ENCODE assay signal across 32 mouse cellular contexts in genomic region chr1:36119426-36119825, GRCm38 (mm10).
"Had no signal": no experiment of that assay in that cellular context is flagged by ENCODE, and none has a peak within 500 bp of the region (broad histone marks: within the 10 kb centered on the region; RNA-seq: fewer than 3 reads in every experiment).

No protein-coding gene starts in this region.

- H3K27ac ChIP-seq: heart, embryonic 13.5 days; heart, embryonic 15.5 days; hindbrain, embryonic 10.5 days; hindbrain, embryonic 12.5 days; hindbrain, embryonic 13.5 days; hindbrain, embryonic 14.5 days; hindbrain, embryonic 15.5 days; hindbrain, postnatal 0 days; intestine, embryonic 15.5 days; kidney, embryonic 15.5 days; kidney, postnatal 0 days; layer of hippocampus, adult 2 months; left cerebral cortex, adult 2 months had no signal

- DNase-seq: heart, postnatal 10 days; heart, postnatal 14 days; heart, postnatal 36 days; heart, postnatal 4 days; kidney, adult 11 months; kidney, adult 18-20 months; kidney, adult 8-10 months; kidney, adult 9 months; kidney, postnatal 10 days; kidney, postnatal 25 days; kidney, postnatal 36 days; kidney, postnatal 4 days; layer of hippocampus, adult 9-11 months; layer of hippocampus, postnatal 36 days had no signal

- H3K4me2 ChIP-seq: heart, embryonic 11.5 days; heart, embryonic 12.5 days; heart, embryonic 13.5 days; heart, embryonic 15.5 days; hindbrain, embryonic 12.5 days; hindbrain, embryonic 13.5 days; hindbrain, embryonic 14.5 days; hindbrain, embryonic 15.5 days; intestine, embryonic 15.5 days; kidney, embryonic 15.5 days had no signal

- ATAC-seq: hindbrain, postnatal 0 days; inflammation-experienced regulatory T-cells, adult 6 months; intestine, embryonic 15.5 days; intestine, embryonic 16.5 days; intestine, postnatal 0 days had no signal

- H3K9me3 ChIP-seq: heart, embryonic 13.5 days; heart, embryonic 15.5 days; hindbrain, embryonic 13.5 days; hindbrain, embryonic 15.5 days; intestine, embryonic 15.5 days; kidney, embryonic 15.5 days had no signal

- H3K27me3 ChIP-seq: heart, embryonic 12.5 days; heart, embryonic 13.5 days; heart, embryonic 15.5 days; hindbrain, embryonic 12.5 days; hindbrain, embryonic 13.5 days; hindbrain, embryonic 15.5 days; intestine, embryonic 15.5 days; kidney, embryonic 15.5 days had no signal

- H3K4me3 ChIP-seq: heart, embryonic 12.5 days; heart, embryonic 13.5 days; heart, embryonic 15.5 days; hindbrain, embryonic 10.5 days; hindbrain, embryonic 12.5 days; hindbrain, embryonic 13.5 days; hindbrain, embryonic 15.5 days; intestine, embryonic 15.5 days; kidney, embryonic 15.5 days; layer of hippocampus, adult 2 months; left cerebral cortex, adult 2 months had no signal

- H3K9ac ChIP-seq: heart, embryonic 12.5 days; heart, embryonic 13.5 days; heart, embryonic 15.5 days; hindbrain, embryonic 12.5 days; hindbrain, embryonic 13.5 days; hindbrain, embryonic 14.5 days; hindbrain, embryonic 15.5 days; intestine, embryonic 15.5 days; kidney, embryonic 15.5 days had no signal

- H3K4me1 ChIP-seq: heart, embryonic 15.5 days; hindbrain, embryonic 12.5 days; hindbrain, embryonic 13.5 days; hindbrain, embryonic 15.5 days; intestine, embryonic 15.5 days; kidney, embryonic 15.5 days had no signal

- H3K36me3 ChIP-seq: heart, embryonic 12.5 days; heart, embryonic 13.5 days; heart, embryonic 15.5 days; hindbrain, embryonic 10.5 days; hindbrain, embryonic 12.5 days; hindbrain, embryonic 13.5 days; hindbrain, embryonic 15.5 days; intestine, embryonic 15.5 days; kidney, embryonic 15.5 days had no signal
